Mouse (Mus musculus) forebrain, embryonic 11.5 days (tissue): ENCODE results near the gene Brms1. TPM values are rescaled to one million over a fixed set of nuclear protein-coding genes. Genes with fewer than 3 reads are reported as not detected.

Experiments used
- ATAC-seq: fragments of 200-750 bp; cut with Nextera tagmentation; replicated peaks from 2 replicates; pipeline ENCODE4 v1.8.0; 2017; ENCODE audit warnings: moderate TSS enrichment; ENCODE audit not compliant: low FRiP score
- DNase-seq: peaks from one replicate; pipeline ENCODE4 v3.0.0-alpha.2; 2017; ENCODE audit warnings: low spot score
- H3K27ac ChIP-seq: fragments of 300-500 bp; sonication (generic); 2 replicates; pipeline ENCODE4 v1.5.1; 2014; ENCODE audit warnings: low read depth, low read length
- H3K27me3 ChIP-seq: fragments of 300-500 bp; sonication (generic); 2 replicates; pipeline ENCODE4 v1.6.1; 2014; ENCODE audit warnings: mild to moderate bottlenecking, low read length, mixed read lengths; ENCODE audit not compliant: control insufficient read depth, insufficient read depth
- H3K36me3 ChIP-seq: fragments of 300-500 bp; sonication (generic); 2 replicates; pipeline ENCODE4 v1.6.1; 2014; ENCODE audit warnings: mild to moderate bottlenecking, low read length, moderate library complexity, mixed read lengths; ENCODE audit not compliant: control insufficient read depth, insufficient read depth
- H3K4me1 ChIP-seq: fragments of 300-500 bp; sonication (generic); replicated peaks from 2 replicates; pipeline ENCODE4 v1.6.1; 2014; ENCODE audit warnings: low read length, mixed read lengths; ENCODE audit not compliant: control insufficient read depth, insufficient read depth
- H3K4me2 ChIP-seq: fragments of 300-500 bp; sonication (generic); 2 replicates; pipeline ENCODE4 v1.6.1; 2014; ENCODE audit warnings: low read depth, mild to moderate bottlenecking, low read length, moderate library complexity, mixed read lengths; ENCODE audit not compliant: severe bottlenecking
- H3K4me3 ChIP-seq: fragments of 300-500 bp; sonication (generic); 2 replicates; pipeline ENCODE4 v1.5.1; 2014; ENCODE audit warnings: low read depth, low read length
- H3K9ac ChIP-seq: fragments of 300-500 bp; sonication (generic); 2 replicates; pipeline ENCODE4 v1.6.1; 2014; ENCODE audit warnings: low read length
- H3K9me3 ChIP-seq: fragments of 300-500 bp; sonication (generic); 2 replicates; pipeline ENCODE4 v1.6.1; 2016; ENCODE audit warnings: low read length, mixed read lengths; ENCODE audit not compliant: control insufficient read depth
- WGBS: fragments of 180-500 bp; shearing (Covaris S2); extraction: QIAGEN DNeasy Blood & Tissue Kit; methylation state at CpG from one replicate; pipeline ENCODE4 v1.1.7; 2014; 5-methylcytosine and 5-hydroxymethylcytosine counted together
- polyA plus RNA-seq: library from polyadenylated mRNA; unstranded; fragments of >200 nt; fragmentation: Nextera tagmentation; extraction: Ambion mirVana; gene quantifications from 2 replicates; pipeline ENCODE4 v1.2.1, GENCODE M21; 2014

The Brms1 gene
- polyA plus RNA-seq, 1 experiment from 2014 or later, result 62.6 TPM

GRCm38 (mm10) chr19:5026111-5026510 lies 15.0 kb upstream of the Brms1 start:
- 0 out of 2 replicates have a peak, but pooled peaks cover 2% of the 10 kb centered on the region for H3K4me1 ChIP-seq
- no peak overlapping the region for H3K4me2 ChIP-seq
- no peaks in the 10 kb centered on the region for H3K9me3 ChIP-seq
- WGBS, result 92% methylated on average over 8 of the region's 8 CpGs
- H3K36me3 ChIP-seq, result no peaks in the 10 kb centered on the region; the same call in 1 of the 2 replicates
- DNase-seq (no peak), ATAC-seq (no peak)
- H3K27me3 ChIP-seq, result no peaks in the 10 kb centered on the region
- no peak overlapping the region for H3K27ac ChIP-seq
- no peak overlapping the region for H3K4me3 ChIP-seq
- no peak overlapping the region for H3K9ac ChIP-seq

GRCm38 (mm10) chr19:5032686-5033085 lies 8.5 kb upstream of the Brms1 start:
- Histone ChIP-seq H3K9ac (no peak overlapping the region), H3K4me1 (no peaks in the 10 kb centered on the region), H3K9me3 (no peaks in the 10 kb centered on the region), H3K4me2 (no peak overlapping the region), H3K27me3 (no peaks in the 10 kb centered on the region), H3K36me3 (no peaks in the 10 kb centered on the region; the same call in 1 of the 2 replicates), H3K27ac (no peak overlapping the region), H3K4me3 (no peak overlapping the region)
- DNase-seq (no peak), ATAC-seq (no peak)
- WGBS, result 77% methylated on average over 3 of the region's 3 CpGs

GRCm38 (mm10) chr19:5036577-5036976 lies 4.6 kb upstream of the Brms1 start:
- Histone ChIP-seq H3K4me1 (peaks cover 13% of the 10 kb centered on the region; the same call in 1 of the 2 replicates), H3K9me3 (no peaks in the 10 kb centered on the region)
- no peak for DNase-seq

GRCm38 (mm10) chr19:5037678-5038571 lies 3.2 kb upstream of the Brms1 start:
- 7% methylated on average over 32 of the region's 32 CpGs for WGBS
- peaks cover 16% of the 10 kb centered on the region; the same call in 1 of the 2 replicates for H3K4me1 ChIP-seq

More at GRCm38 (mm10) chr19:5036577-5036976, 4.6 kb upstream of the Brms1 start:
- Histone ChIP-seq H3K27me3 (no peaks in the 10 kb centered on the region), H3K27ac (no peak overlapping the region), H3K4me3 (no peak overlapping the region), H3K9ac (no peak overlapping the region), H3K36me3 (no peaks in the 10 kb centered on the region), H3K4me2 (no peak overlapping the region)
- WGBS, result 89% methylated on average over 4 of the region's 4 CpGs
- ATAC-seq, result no peak

GRCm38 (mm10) chr19:5038709-5039156 lies 2.4 kb upstream of the Brms1 start, which contains the start of the genes B4gat1 and AC124502.3:
Gene B4gat1 (plus strand): TSS chr19:5038826.
Gene AC124502.3 (plus strand): TSS chr19:5038891.
- ATAC-seq, result peak; percentile 89
- Histone ChIP-seq H3K4me2 (peak within 1 kb of the TSS; percentile 99), H3K4me1 (peaks cover 16% of the 10 kb centered on the region; the same call in 1 of the 2 replicates), H3K27ac (peak within 1 kb of the TSS; percentile 78), H3K27me3 (no peaks in the 10 kb centered on the region), H3K9ac (peak within 1 kb of the TSS; percentile 89), H3K4me3 (peak within 1 kb of the TSS; percentile 76), H3K36me3 (no peaks in the 10 kb centered on the region; the same call in 1 of the 2 replicates), H3K9me3 (no peaks in the 10 kb centered on the region)
- under 1% methylated on average over 43 of the region's 44 CpGs for WGBS
- peak; percentile 95 for DNase-seq

More at GRCm38 (mm10) chr19:5037678-5038571, 3.2 kb upstream of the Brms1 start:
- Histone ChIP-seq H3K4me3 (peak overlapping the region; percentile 76), H3K4me2 (peak overlapping the region; percentile 99), H3K27ac (peak overlapping the region; percentile 78), H3K27me3 (no peaks in the 10 kb centered on the region), H3K9me3 (no peaks in the 10 kb centered on the region), H3K9ac (peak overlapping the region; percentile 89), H3K36me3 (no peaks in the 10 kb centered on the region; the same call in 1 of the 2 replicates)
- DNase-seq (peak; percentile 94), ATAC-seq (peak; percentile 65)

GRCm38 (mm10) chr19:5039301-5040114 lies 1.6 kb upstream of the Brms1 start:
- 12% methylated on average over 41 of the region's 41 CpGs for WGBS
- Histone ChIP-seq H3K4me2 (peak overlapping the region; percentile 99), H3K36me3 (no peaks in the 10 kb centered on the region; the same call in 1 of the 2 replicates), H3K9ac (peak overlapping the region; percentile 89), H3K9me3 (no peaks in the 10 kb centered on the region), H3K27ac (peak overlapping the region; percentile 78; the same call in 1 of the 2 replicates), H3K4me1 (peaks cover 16% of the 10 kb centered on the region; the same call in 1 of the 2 replicates), H3K4me3 (peak overlapping the region; percentile 76), H3K27me3 (no peaks in the 10 kb centered on the region)
- peak; percentile 28 for ATAC-seq
- DNase-seq, result no peak

- no peak overlapping the region for H3K27ac ChIP-seq
- DNase-seq, result no peak
- WGBS, result 2% methylated on average over 16 of the region's 16 CpGs
- peak overlapping the region; percentile 65 for H3K4me3 ChIP-seq
- peak overlapping the region; percentile 99 for H3K4me2 ChIP-seq
- no peaks in the 10 kb centered on the region for H3K9me3 ChIP-seq
- no peaks in the 10 kb centered on the region; the same call in 1 of the 2 replicates for H3K36me3 ChIP-seq
- ATAC-seq, result 0 out of 2 replicates have a peak, but pooled peaks have one; percentile 1
- H3K4me1 ChIP-seq, result peaks cover 16% of the 10 kb centered on the region; the same call in 1 of the 2 replicates
- no peaks in the 10 kb centered on the region for H3K27me3 ChIP-seq
- H3K9ac ChIP-seq, result peak overlapping the region; percentile 65
Measured at GRCm38 (mm10) chr19:5041588-5041987, 434 bp downstream of the Brms1 start.

- ATAC-seq, result no peak
- Histone ChIP-seq H3K36me3 (no peaks in the 10 kb centered on the region; the same call in 1 of the 2 replicates), H3K4me1 (peaks cover 13% of the 10 kb centered on the region), H3K9me3 (no peaks in the 10 kb centered on the region), H3K4me3 (no peak overlapping the region), H3K4me2 (no peak overlapping the region), H3K27me3 (no peaks in the 10 kb centered on the region; the same call in 1 of the 2 replicates), H3K9ac (no peak overlapping the region), H3K27ac (no peak overlapping the region)
- no peak for DNase-seq
- WGBS, result 83% methylated on average over 4 of the region's 4 CpGs
Measured at GRCm38 (mm10) chr19:5045531-5045930, 4.4 kb downstream of the Brms1 start.
